In the genomic region with DNA sequence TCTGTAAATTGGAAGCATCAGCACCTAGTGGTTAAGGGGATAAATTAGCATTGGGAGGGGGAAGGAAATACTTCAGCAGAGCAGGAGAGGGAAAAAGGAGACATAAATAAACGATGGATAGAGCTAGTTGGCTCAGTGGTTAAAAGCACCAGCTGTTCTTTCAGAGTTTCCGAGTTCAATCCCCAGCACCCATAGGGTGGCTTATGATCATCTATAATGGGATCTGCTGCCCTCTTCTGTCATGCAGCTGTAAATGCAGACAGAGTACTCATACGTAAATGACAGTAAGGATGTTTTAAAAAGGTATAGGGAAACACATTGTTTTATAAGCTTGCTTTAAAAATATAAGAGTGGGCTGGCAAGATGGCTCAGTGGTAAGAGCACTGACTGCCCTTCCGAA, we compare ENCODE assay signal across 8 mouse cellular contexts. TPM values are rescaled to one million over a fixed set of nuclear protein-coding genes. Genes with fewer than 3 reads are reported as not detected.
A peak's percentile ranks its signal among the peaks of the same experiment; 100 is the strongest.
DNase-seq lines count a peak whose midpoint lies in the region; TF ChIP-seq lines count a peak whose summit lies in the region.

No protein-coding gene starts in this region.

- DNase-seq in cerebellum, adult 18-20 months = peak; percentile 4 to 10
- no peak for DNase-seq in cerebellum, adult 2 months
- DNase-seq in layer of hippocampus, adult 2 months (ENCODE audit: low spot score in 2 of 2) = no peak
- DNase-seq in layer of hippocampus, postnatal 25 days (ENCODE audit: extremely low spot score in 1 of 2, low spot score in 1 of 2) = no peak
- DNase-seq in kidney, postnatal 36 days = peak; percentile 19 to 40
- DNase-seq in spleen, postnatal 36 days (ENCODE audit: low spot score in 2 of 2) = peak; percentile 40 to 56
- DNase-seq in gastrocnemius, postnatal 4 days (ENCODE audit: low spot score in 2 of 2) = no peak

- H3K27ac ChIP-seq in cerebellum, adult 2 months (ENCODE audit: insufficient read depth, low read length) = no peak overlapping the region
- H3K27ac ChIP-seq in layer of hippocampus, adult 2 months = no peak overlapping the region
- H3K27ac ChIP-seq in bone marrow, adult 2 months (ENCODE audit: control insufficient read depth, insufficient read depth, low read depth, low read length, poor library complexity) = no peak overlapping the region

- no peak overlapping the region for H3K4me3 ChIP-seq in cerebellum, adult 2 months (replicated peaks; ENCODE audit: insufficient read depth, low read depth, low read length)
- H3K4me3 ChIP-seq in layer of hippocampus, adult 2 months = no peak overlapping the region
- no peak overlapping the region for H3K4me3 ChIP-seq in bone marrow, adult 2 months (replicated peaks; ENCODE audit: control insufficient read depth, low read depth, low read length)

- no peak for TF ChIP-seq CTCF in cerebellum, adult 2 months (IDR thresholded peaks at IDR 0.05; ENCODE audit: borderline replicate concordance, insufficient read depth, low read depth, low read length)
- peak; percentile 87 for TF ChIP-seq CTCF in layer of hippocampus, adult 2 months (conservative IDR thresholded peaks at IDR 0.05)
- TF ChIP-seq CTCF in bone marrow, adult 2 months (IDR thresholded peaks at IDR 0.05; ENCODE audit: control insufficient read depth, insufficient read depth, low read length) = 0 out of 2 replicates have a peak, but pooled peaks have one; percentile 6

- H3K27me3 ChIP-seq in cerebellum, adult 2 months (ENCODE audit: control insufficient read depth, insufficient read depth, low read length) = no peaks in the 10 kb centered on the region; the same call in 1 of the 2 replicates

- H3K4me1 ChIP-seq in cerebellum, adult 2 months (ENCODE audit: control insufficient read depth, insufficient read depth, low read length) = no peaks in the 10 kb centered on the region
- no peaks in the 10 kb centered on the region for H3K4me1 ChIP-seq in bone marrow, adult 2 months (ENCODE audit: control insufficient read depth, insufficient read depth, low read length)

- TF ChIP-seq POLR2A in cerebellum, adult 2 months (IDR thresholded peaks at IDR 0.05; ENCODE audit: borderline replicate concordance, insufficient read depth, low read length) = no peak
- no peak for TF ChIP-seq POLR2A in bone marrow, adult 2 months (IDR thresholded peaks at IDR 0.05; ENCODE audit: borderline replicate concordance, control insufficient read depth, low read depth, low read length)

- WGBS in cerebellum, adult 2 months = 18% methylated on average over 4 of the region's 4 CpGs
- WGBS in bone marrow, adult 2 months = 14% methylated on average over 4 of the region's 4 CpGs

RNA-seq across cellular contexts. Expression of gene Prg3, which starts 19.7 kb away (rescaled TPM):
- polyA plus RNA-seq in cerebellum, adult 2 months (2012; rRNA removed) = not detected in 2 replicates
- not detected for total RNA-seq in layer of hippocampus, adult 2 months (2021)
- total RNA-seq in layer of hippocampus, postnatal 25 days (2021) = not detected
- polyA plus RNA-seq in bone marrow, adult 2 months (2011; ENCODE audit: insufficient read depth, insufficient read length, low replicate concordance, missing spikeins) = 10.6 and 22.8 TPM in 2 replicates
- total RNA-seq in gastrocnemius, postnatal 4 days (2021) = not detected

RNA-seq across cellular contexts. Expression of gene Prg2, which starts 27.5 kb away (rescaled TPM):
- 0.14 and 0.23 TPM in 2 replicates for polyA plus RNA-seq in cerebellum, adult 2 months (2012; rRNA removed)
- total RNA-seq in layer of hippocampus, adult 2 months (2021) = not detected
- total RNA-seq in layer of hippocampus, postnatal 25 days (2021) = not detected
- polyA plus RNA-seq in bone marrow, adult 2 months (2011; ENCODE audit: insufficient read depth, insufficient read length, low replicate concordance, missing spikeins) = 248 and 464 TPM in 2 replicates
- total RNA-seq in gastrocnemius, postnatal 4 days (2021) = not detected

RNA-seq across cellular contexts. Expression of gene Ssrp1, which starts 29.3 kb away (rescaled TPM):
- polyA plus RNA-seq in cerebellum, adult 2 months (2012; rRNA removed) = 117 TPM in 2 replicates
- 100 to 1,000 TPM; 125 to 132 TPM for total RNA-seq in layer of hippocampus, adult 2 months (2021)
- total RNA-seq in layer of hippocampus, postnatal 25 days (2021) = 100 to 1,000 TPM; 108 to 111 TPM
- polyA plus RNA-seq in bone marrow, adult 2 months (2011; ENCODE audit: insufficient read depth, insufficient read length, low replicate concordance, missing spikeins) = 140 and 170 TPM in 2 replicates
- 100 to 1,000 TPM in 1 of 2 experiments, 10 to 100 TPM in 1; 98.2 to 105 TPM for total RNA-seq in gastrocnemius, postnatal 4 days (2021)

RNA-seq across cellular contexts. Expression of gene P2rx3, which starts 29.5 kb away (rescaled TPM):
- polyA plus RNA-seq in cerebellum, adult 2 months (2012; rRNA removed) = 1.6 TPM in 2 replicates
- 1 to 10 TPM; 2.3 to 2.4 TPM for total RNA-seq in layer of hippocampus, adult 2 months (2021)
- 1 to 10 TPM; 1.8 to 2.5 TPM for total RNA-seq in layer of hippocampus, postnatal 25 days (2021)
- 1.2 and 3.8 TPM in 2 replicates for polyA plus RNA-seq in bone marrow, adult 2 months (2011; ENCODE audit: insufficient read depth, insufficient read length, low replicate concordance, missing spikeins)
- under 1 TPM; 0.60 to 0.91 TPM for total RNA-seq in gastrocnemius, postnatal 4 days (2021)

RNA-seq across cellular contexts. Expression of gene Tnks1bp1, which starts 40.1 kb away (rescaled TPM):
- polyA plus RNA-seq in cerebellum, adult 2 months (2012; rRNA removed) = 38.4 and 39.6 TPM in 2 replicates
- 100 to 1,000 TPM; 166 to 182 TPM for total RNA-seq in layer of hippocampus, adult 2 months (2021)
- total RNA-seq in layer of hippocampus, postnatal 25 days (2021) = 100 to 1,000 TPM; 141 to 159 TPM
- polyA plus RNA-seq in bone marrow, adult 2 months (2011; ENCODE audit: insufficient read depth, insufficient read length, low replicate concordance, missing spikeins) = 5.0 and 8.0 TPM in 2 replicates
- 10 to 100 TPM; 89.8 to 92.6 TPM for total RNA-seq in gastrocnemius, postnatal 4 days (2021)

Comparison
In these comparisons a context has a peak if more than half of its experiments do, and no peak if none do; other contexts are left out.
1. DNase-seq: peak in cerebellum, adult 18-20 months (2 of 2), kidney, postnatal 36 days (2 of 2) and spleen, postnatal 36 days (2 of 2); none in cerebellum, adult 2 months (0 of 2), layer of hippocampus, adult 2 months (0 of 2), layer of hippocampus, postnatal 25 days (0 of 2) and gastrocnemius, postnatal 4 days (0 of 2).